Mouse (Mus musculus): ENCODE data around the gene Etl4. TPM values are rescaled to one million over a fixed set of nuclear protein-coding genes. Genes with fewer than 3 reads are reported as not detected.

The Etl4 gene
- total and polyA plus RNA-seq, 2 experiments from 2014 or later: 6.4 to 14.8 TPM

GRCm38 (mm10) chr2:20400556-20400955, 491.0 kb downstream of the Etl4 start:
- no peaks in the 10 kb centered on the region for H3K9me3 ChIP-seq (ENCODE audit: low read length)
- WGBS: 58% methylated on average over 3 of the region's 3 CpGs
- no peak for ATAC-seq

GRCm38 (mm10) chr2:20404395-20404794, 494.8 kb downstream of the Etl4 start:
- no peak overlapping the region for H3K27ac ChIP-seq
- H3K9ac ChIP-seq (replicated peaks; ENCODE audit: low read length): no peak overlapping the region
- no peak overlapping the region for H3K4me3 ChIP-seq (ENCODE audit: low read length)
- TF ChIP-seq CTCF (IDR thresholded peaks at IDR 0.05; ENCODE audit: low read depth): no peak
- DNase-seq (ENCODE audit: low spot score) (no peak), ATAC-seq (no peak)
- no peaks in the 10 kb centered on the region for H3K36me3 ChIP-seq (ENCODE audit: insufficient read depth, low read length)
- H3K4me1 ChIP-seq (ENCODE audit: insufficient read depth, low read length): no peaks in the 10 kb centered on the region
- H3K4me2 ChIP-seq (ENCODE audit: low read depth, low read length): no peak overlapping the region
- no peaks in the 10 kb centered on the region for H3K9me3 ChIP-seq (ENCODE audit: low read length)
- WGBS: 68% methylated on average over 1 of the region's 1 CpGs
- no peaks in the 10 kb centered on the region for H3K27me3 ChIP-seq (ENCODE audit: insufficient read depth, low read length)

More at GRCm38 (mm10) chr2:20400556-20400955, 491.0 kb downstream of the Etl4 start:
- Histone ChIP-seq H3K4me3 (ENCODE audit: low read length) (no peak overlapping the region), H3K4me2 (ENCODE audit: low read depth, low read length) (no peak overlapping the region), H3K27me3 (ENCODE audit: insufficient read depth, low read length) (no peaks in the 10 kb centered on the region), H3K36me3 (ENCODE audit: insufficient read depth, low read length) (no peaks in the 10 kb centered on the region), H3K9ac (replicated peaks; ENCODE audit: low read length) (no peak overlapping the region), H3K27ac (no peak overlapping the region), H3K4me1 (ENCODE audit: insufficient read depth, low read length) (no peaks in the 10 kb centered on the region)
- no peak for TF ChIP-seq CTCF (IDR thresholded peaks at IDR 0.05; ENCODE audit: low read depth)
- DNase-seq (ENCODE audit: low spot score): no peak

- WGBS: 55% methylated on average over 5 of the region's 5 CpGs
- H3K36me3 ChIP-seq (ENCODE audit: insufficient read depth, low read length): no peaks in the 10 kb centered on the region
- no peak overlapping the region for H3K4me2 ChIP-seq (ENCODE audit: low read depth, low read length)
- no peak overlapping the region for H3K9ac ChIP-seq (replicated peaks; ENCODE audit: low read length)
- no peak overlapping the region for H3K4me3 ChIP-seq (ENCODE audit: low read length)
- no peaks in the 10 kb centered on the region for H3K4me1 ChIP-seq (ENCODE audit: insufficient read depth, low read length)
- H3K27me3 ChIP-seq (ENCODE audit: insufficient read depth, low read length): no peaks in the 10 kb centered on the region
- no peak for TF ChIP-seq CTCF (IDR thresholded peaks at IDR 0.05; ENCODE audit: low read depth)
- ATAC-seq: no peak
- no peak for DNase-seq (ENCODE audit: low spot score)
- H3K27ac ChIP-seq: no peak overlapping the region
- no peaks in the 10 kb centered on the region for H3K9me3 ChIP-seq (ENCODE audit: low read length)
These were observed 497.5 kb downstream of the Etl4 start for GRCm38 (mm10) chr2:20407101-20407500.

GRCm38 (mm10) chr2:20414856-20415255, 505.3 kb downstream of the Etl4 start:
- Histone ChIP-seq H3K9ac (replicated peaks; ENCODE audit: low read length) (no peak overlapping the region), H3K9me3 (ENCODE audit: low read length) (no peaks in the 10 kb centered on the region), H3K27me3 (ENCODE audit: insufficient read depth, low read length) (no peaks in the 10 kb centered on the region), H3K4me2 (ENCODE audit: low read depth, low read length) (no peak overlapping the region), H3K36me3 (ENCODE audit: insufficient read depth, low read length) (no peaks in the 10 kb centered on the region), H3K4me1 (ENCODE audit: insufficient read depth, low read length) (no peaks in the 10 kb centered on the region), H3K27ac (no peak overlapping the region), H3K4me3 (ENCODE audit: low read length) (no peak overlapping the region)
- WGBS: 85% methylated on average over 4 of the region's 4 CpGs
- no peak for ATAC-seq
- no peak for DNase-seq (ENCODE audit: low spot score)
- no peak for TF ChIP-seq CTCF (IDR thresholded peaks at IDR 0.05; ENCODE audit: low read depth)

- Histone ChIP-seq H3K4me3 (ENCODE audit: low read length) (no peak overlapping the region), H3K9me3 (ENCODE audit: low read length) (no peaks in the 10 kb centered on the region), H3K27ac (no peak overlapping the region), H3K4me1 (ENCODE audit: insufficient read depth, low read length) (peaks cover 5% of the 10 kb centered on the region; the same call in 1 of the 2 replicates), H3K36me3 (ENCODE audit: insufficient read depth, low read length) (no peaks in the 10 kb centered on the region), H3K4me2 (ENCODE audit: low read depth, low read length) (no peak overlapping the region), H3K27me3 (ENCODE audit: insufficient read depth, low read length) (no peaks in the 10 kb centered on the region), H3K9ac (replicated peaks; ENCODE audit: low read length) (no peak overlapping the region)
- ATAC-seq (no peak), DNase-seq (ENCODE audit: low spot score) (no peak)
- WGBS: 32% methylated on average over 8 of the region's 8 CpGs
- TF ChIP-seq CTCF (IDR thresholded peaks at IDR 0.05; ENCODE audit: low read depth): no peak
These were observed 507.5 kb downstream of the Etl4 start for GRCm38 (mm10) chr2:20416934-20417614.

- H3K4me2 ChIP-seq (ENCODE audit: low read depth, low read length): no peak overlapping the region
- H3K4me1 ChIP-seq (ENCODE audit: insufficient read depth, low read length): peaks cover 5% of the 10 kb centered on the region; the same call in 1 of the 2 replicates
- 86% methylated on average over 6 of the region's 6 CpGs for WGBS
- H3K9me3 ChIP-seq (ENCODE audit: low read length): no peaks in the 10 kb centered on the region
- no peaks in the 10 kb centered on the region for H3K27me3 ChIP-seq (ENCODE audit: insufficient read depth, low read length)
- TF ChIP-seq CTCF (IDR thresholded peaks at IDR 0.05; ENCODE audit: low read depth): no peak
- no peaks in the 10 kb centered on the region for H3K36me3 ChIP-seq (ENCODE audit: insufficient read depth, low read length)
- DNase-seq (ENCODE audit: low spot score): no peak
- ATAC-seq: no peak
- no peak overlapping the region for H3K4me3 ChIP-seq (ENCODE audit: low read length)
- no peak overlapping the region for H3K9ac ChIP-seq (replicated peaks; ENCODE audit: low read length)
- no peak overlapping the region for H3K27ac ChIP-seq
These were observed 508.4 kb downstream of the Etl4 start for GRCm38 (mm10) chr2:20417998-20418397.

GRCm38 (mm10) chr2:20419975-20420374, 510.4 kb downstream of the Etl4 start:
- Histone ChIP-seq H3K27me3 (ENCODE audit: insufficient read depth, low read length) (no peaks in the 10 kb centered on the region), H3K36me3 (ENCODE audit: insufficient read depth, low read length) (no peaks in the 10 kb centered on the region), H3K4me3 (ENCODE audit: low read length) (no peak overlapping the region), H3K4me2 (ENCODE audit: low read depth, low read length) (no peak overlapping the region), H3K9ac (replicated peaks; ENCODE audit: low read length) (no peak overlapping the region), H3K27ac (no peak overlapping the region), H3K9me3 (ENCODE audit: low read length) (no peaks in the 10 kb centered on the region), H3K4me1 (ENCODE audit: insufficient read depth, low read length) (peaks cover 5% of the 10 kb centered on the region; the same call in 1 of the 2 replicates)
- ATAC-seq (peak; percentile 67), DNase-seq (ENCODE audit: low spot score) (peak; percentile 79)
- no peak for TF ChIP-seq CTCF (IDR thresholded peaks at IDR 0.05; ENCODE audit: low read depth)
- WGBS: 17% methylated on average over 6 of the region's 6 CpGs
